Mouse (Mus musculus) layer of hippocampus, adult 2 months (tissue): ENCODE data around the gene Anxa7. TPM values are rescaled to one million over a fixed set of nuclear protein-coding genes. Genes with fewer than 3 reads are reported as not detected.

ENCODE experiments used
- DNase-seq, 2 experiments: peaks; one replicate each; pipeline ENCODE4 v3.0.0; 2022; ENCODE audit warnings: low spot score in 2 of 2
- H3K27ac ChIP-seq: fragments of 200-600 bp; 2 replicates; pipeline ENCODE4 v1.8.1; 2022
- H3K4me3 ChIP-seq: fragments of 200-600 bp; 2 replicates; pipeline ENCODE4 v1.8.1; 2022; ENCODE audit warnings: mild to moderate bottlenecking
- CTCF ChIP-seq: fragments of 200-600 bp; conservative IDR thresholded peaks from 2 replicates; pipeline ENCODE4 v1.8.1; 2022; ENCODE audit warnings: antibody characterized with exemption, mild to moderate bottlenecking, moderate library complexity
- total RNA-seq, 2 experiments: library from RNA; stranded (reverse); gene quantifications; 2 replicates each; pipeline ENCODE4 v1.2.3; 2021

Gene Anxa7
- total RNA-seq, 2 experiments from 2014 or later: 69.0 to 69.6 TPM

- no peak for DNase-seq
- no peak for TF ChIP-seq CTCF
- no peak overlapping the region for H3K27ac ChIP-seq
- H3K4me3 ChIP-seq: no peak overlapping the region
Measured at GRCm38 (mm10) chr14:20423046-20423445, 56.9 kb downstream of the Anxa7 start.

GRCm38 (mm10) chr14:20422257-20422656, 57.7 kb downstream of the Anxa7 start:
- no peak overlapping the region for H3K4me3 ChIP-seq
- no peak for DNase-seq
- TF ChIP-seq CTCF: no peak
- H3K27ac ChIP-seq: no peak overlapping the region

Other genes starting within 250 kb of the Anxa7 start
- not detected for gene Kcnk16, start 210.9 kb downstream of the Anxa7 start, total RNA-seq
- 10 to 100 TPM; 22.6 to 27.6 TPM for gene Nudt13, start 185.4 kb downstream of the Anxa7 start, total RNA-seq
- gene Ecd, start 132.0 kb downstream of the Anxa7 start, total RNA-seq: 10 to 100 TPM; 31.7 to 37.2 TPM
- 10 to 100 TPM; 46.6 to 52.8 TPM for gene Fam149b, start 132.0 kb downstream of the Anxa7 start, total RNA-seq
- gene Dnajc9, start 91.2 kb downstream of the Anxa7 start, total RNA-seq: 10 to 100 TPM; 23.8 to 29.6 TPM
- gene Mrps16, start 86.5 kb downstream of the Anxa7 start, total RNA-seq: 10 to 100 TPM; 35.0 to 35.2 TPM
- 1 to 10 TPM in 1 of 2 experiments, under 1 TPM in 1; 0.51 to 1.4 TPM for gene Cfap70, start 27.9 kb downstream of the Anxa7 start, total RNA-seq
- 1 to 10 TPM; 1.0 to 1.3 TPM for gene Mss51, start 16.8 kb upstream of the Anxa7 start, total RNA-seq
- gene Ppp3cb, start 66.4 kb upstream of the Anxa7 start, total RNA-seq: 100 to 1,000 TPM; 302 to 305 TPM
- gene Usp54, start 160.9 kb upstream of the Anxa7 start, total RNA-seq: 10 to 100 TPM; 51.4 to 57.1 TPM
- gene Myoz1, start 176.4 kb upstream of the Anxa7 start, total RNA-seq: not detected
- under 1 TPM; 0.15 to 0.23 TPM for gene Synpo2l, start 188.2 kb upstream of the Anxa7 start, total RNA-seq
- 100 to 1,000 TPM; 104 to 108 TPM for gene Sec24c, start 194.2 kb upstream of the Anxa7 start, total RNA-seq
- gene Fut11, start 214.8 kb upstream of the Anxa7 start, total RNA-seq: 10 to 100 TPM; 14.8 to 15.5 TPM
- 10 to 100 TPM; 53.4 to 56.9 TPM for gene Chchd1, start 222.9 kb upstream of the Anxa7 start, total RNA-seq
- 100 to 1,000 TPM; 189 to 206 TPM for gene Zswim8, start 227.4 kb upstream of the Anxa7 start, total RNA-seq